Mouse (Mus musculus) left cerebral cortex, adult 18-20 months (tissue): ENCODE measurements around the gene Syt3. TPM values are rescaled to one million over a fixed set of nuclear protein-coding genes. Genes with fewer than 3 reads are reported as not detected.

ENCODE experiments used
- DNase-seq, 2 experiments: peaks; one replicate each; pipeline ENCODE4 v3.0.0; 2021 to 2022; ENCODE audit warnings: low spot score in 2 of 2, mixed read lengths in 1 of 2
- total RNA-seq, 2 experiments: library from RNA; stranded (reverse); gene quantifications; 2 replicates each; pipeline ENCODE4 v1.2.3; 2021

Gene Syt3
- total RNA-seq, 2 experiments from 2014 or later, result 56.6 to 66.2 TPM

DNA sequence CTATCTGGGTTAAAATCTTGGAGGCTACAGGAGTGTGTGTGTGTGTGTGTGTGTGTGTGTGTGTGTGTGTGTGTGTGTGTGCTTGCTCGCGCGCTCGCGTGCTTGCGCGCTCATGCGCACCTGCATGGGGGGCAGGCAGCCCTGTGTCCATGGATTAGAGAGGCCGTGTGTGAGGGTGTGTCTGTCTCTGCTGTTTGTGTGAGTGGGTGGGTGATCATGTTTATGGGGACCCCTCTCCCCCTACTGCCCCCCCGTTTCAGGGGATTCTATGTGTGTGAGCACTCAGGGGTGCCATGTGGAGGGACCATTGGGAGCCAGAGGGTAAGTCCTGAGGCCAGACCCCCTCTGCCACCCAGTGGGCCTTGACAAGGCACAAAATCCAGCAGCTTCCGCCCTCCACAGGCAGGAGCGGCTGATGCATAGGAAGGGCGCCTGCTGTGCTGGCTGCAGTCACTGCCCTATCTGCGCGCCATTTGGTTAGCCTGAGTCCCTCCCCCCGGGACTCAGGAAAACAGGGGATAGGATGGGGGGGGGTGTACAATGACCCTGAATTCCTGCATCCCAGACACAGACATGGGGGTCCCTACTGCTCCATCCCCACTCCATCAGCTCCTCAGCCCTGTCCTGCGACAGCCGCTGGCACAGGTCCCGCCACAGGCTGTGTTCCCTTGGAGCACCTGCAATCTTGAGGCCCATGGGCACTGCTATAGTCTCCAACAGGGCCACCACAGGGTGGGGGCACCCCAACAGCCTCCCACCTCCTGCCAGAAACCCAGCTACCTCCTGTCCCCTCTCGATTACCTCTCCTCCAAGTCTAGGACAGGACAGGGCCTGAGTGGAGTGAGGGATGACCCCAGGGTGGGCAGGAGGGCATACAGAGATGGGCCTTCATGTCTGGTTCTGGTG lies 59.6 kb downstream of the Syt3 start:
- no peak for DNase-seq

DNA sequence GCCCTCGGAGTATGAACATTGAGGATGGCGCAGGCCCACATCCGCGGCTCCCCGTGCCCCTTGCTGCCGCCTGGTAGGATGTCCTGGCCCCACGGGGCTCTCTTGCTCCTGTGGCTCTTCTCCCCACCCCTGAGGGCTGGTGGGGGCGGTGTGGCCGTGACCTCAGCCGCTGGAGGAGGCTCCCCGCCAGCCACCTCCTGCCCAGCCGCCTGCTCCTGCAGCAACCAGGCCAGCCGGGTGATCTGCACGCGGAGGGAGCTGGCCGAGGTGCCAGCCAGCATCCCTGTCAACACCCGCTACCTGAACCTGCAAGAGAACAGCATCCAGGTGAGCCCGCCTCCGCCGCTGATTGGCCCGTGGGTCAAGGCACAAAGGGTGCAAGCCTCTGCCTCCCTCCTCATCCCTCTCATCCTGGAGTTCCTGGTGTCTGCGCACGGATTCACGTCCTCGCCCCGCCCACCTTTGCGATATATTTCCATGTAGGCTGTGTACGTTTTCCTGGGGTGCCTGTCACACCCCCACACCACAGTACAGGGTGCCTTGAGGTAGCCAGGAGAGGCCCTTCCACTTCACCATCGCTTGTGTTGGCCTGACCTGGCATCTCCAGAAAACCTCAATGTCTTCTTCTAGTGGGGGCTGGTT lies 61.1 kb downstream of the Syt3 start:
- no peak for DNase-seq

DNA sequence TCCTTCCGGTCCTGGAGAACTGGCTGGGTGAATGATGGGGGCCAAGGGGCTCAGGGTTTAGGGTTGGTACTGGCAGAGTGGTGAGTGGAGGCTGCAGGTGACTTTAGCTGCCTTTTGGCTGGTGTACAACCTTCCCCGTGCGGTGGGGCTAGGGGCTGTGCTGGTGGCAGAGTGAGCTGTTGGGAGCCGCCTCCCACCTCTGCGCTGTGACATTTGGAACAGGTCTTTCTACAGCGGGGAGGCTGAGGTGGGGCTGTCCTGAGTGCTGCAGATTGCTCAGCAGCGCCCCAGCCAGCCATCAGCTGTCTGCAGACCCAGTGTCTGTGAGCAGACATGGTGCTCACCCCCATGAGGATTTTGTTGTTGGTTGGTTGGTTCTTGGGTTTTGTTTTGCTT lies 61.6 kb downstream of the Syt3 start:
- DNase-seq, result no peak

DNA sequence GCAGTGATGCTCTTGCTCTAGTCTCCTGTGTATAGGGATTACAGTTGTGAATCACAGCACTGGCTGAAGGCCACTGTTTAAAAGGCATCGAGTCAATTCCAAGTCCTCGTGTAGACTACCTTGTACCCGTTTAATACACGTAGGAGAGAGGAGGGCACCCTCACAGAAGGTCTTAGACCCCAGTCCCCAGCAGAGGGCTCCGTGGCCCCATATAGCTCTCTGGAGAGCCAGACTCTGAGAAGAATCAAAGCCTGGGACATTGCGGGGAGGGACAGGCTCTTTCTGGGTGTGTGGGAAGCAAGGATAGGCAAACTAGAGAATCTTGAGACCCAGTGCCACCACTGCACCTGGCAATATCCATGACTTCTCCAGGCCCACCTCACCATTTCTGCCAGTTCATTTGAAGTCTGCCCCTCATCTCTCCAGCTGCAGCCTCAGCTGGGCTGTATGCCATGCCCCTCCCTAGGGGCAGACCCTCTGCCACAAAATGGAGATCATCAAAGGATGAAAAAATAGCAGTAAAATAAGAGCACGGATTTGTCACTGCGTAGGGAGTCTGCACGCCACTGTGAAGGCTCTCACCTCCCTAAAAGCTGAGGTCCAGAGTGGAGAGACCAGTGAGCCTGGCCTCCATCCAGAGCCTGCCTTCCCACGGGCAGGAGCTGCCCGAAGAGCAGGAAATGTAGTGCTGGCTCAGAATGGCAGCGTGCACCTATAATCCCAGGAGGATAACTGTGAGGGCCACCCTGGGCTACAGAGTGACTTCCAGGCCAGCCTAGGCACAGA lies 62.4 kb downstream of the Syt3 start:
- DNase-seq, result no peak

Other genes with a start within 250 kb of the Syt3 start
- not detected for gene Klk1b16, start 247.3 kb upstream of the Syt3 start, total RNA-seq
- gene Klk1b24, start 195.9 kb upstream of the Syt3 start, total RNA-seq, result not detected
- gene Klk1b3, start 185.9 kb upstream of the Syt3 start, total RNA-seq, result not detected
- gene Klk1b4, start 176.7 kb upstream of the Syt3 start, total RNA-seq, result not detected
- gene Klk1b5, start 168.2 kb upstream of the Syt3 start, total RNA-seq, result not detected
- not detected for gene Klk1, start 158.7 kb upstream of the Syt3 start, total RNA-seq
- not detected for gene Gm36864, start 147.9 kb upstream of the Syt3 start, total RNA-seq
- 1 to 10 TPM; 1.1 to 1.2 TPM for gene 1700028J19Rik, start 137.4 kb upstream of the Syt3 start, total RNA-seq
- 10 to 100 TPM; 68.6 to 71.1 TPM for gene 2410002F23Rik, start 137.4 kb upstream of the Syt3 start, total RNA-seq
- gene Acp4, start 126.7 kb upstream of the Syt3 start, total RNA-seq, result not detected
- gene Gm15517, start 122.7 kb upstream of the Syt3 start, total RNA-seq, result not detected
- 1 to 10 TPM; 3.4 to 3.7 TPM for gene Clec11a, start 77.2 kb upstream of the Syt3 start, total RNA-seq
- gene Shank1, start 73.8 kb upstream of the Syt3 start, total RNA-seq, result 100 to 1,000 TPM; 519 to 589 TPM
- gene 1700008O03Rik, start 1.7 kb downstream of the Syt3 start, total RNA-seq, result 1 to 10 TPM in 1 of 2 experiments, under 1 TPM in 1; 0.98 to 2.7 TPM
- 100 to 1,000 TPM; 284 to 289 TPM for gene Lrrc4b, start 44.9 kb downstream of the Syt3 start, total RNA-seq
- gene Aspdh, start 81.3 kb downstream of the Syt3 start, total RNA-seq, result 1 to 10 TPM; 5.0 to 5.6 TPM
- 10 to 100 TPM; 76.7 to 77.9 TPM for gene Josd2, start 83.9 kb downstream of the Syt3 start, total RNA-seq
- 100 to 1,000 TPM; 206 to 210 TPM for gene Emc10, start 112.4 kb downstream of the Syt3 start, total RNA-seq
- 10 to 100 TPM; 15.1 to 15.5 TPM for gene Fam71e1, start 112.5 kb downstream of the Syt3 start, total RNA-seq
- under 1 TPM; 0.12 to 0.28 TPM for gene Mybpc2, start 140.6 kb downstream of the Syt3 start, total RNA-seq
- gene Spib, start 148.0 kb downstream of the Syt3 start, total RNA-seq, result under 1 TPM; 0.12 to 0.21 TPM
- 10 to 100 TPM in 1 of 2 experiments, 1 to 10 TPM in 1; 9.7 to 10.8 TPM for gene Pold1, start 164.7 kb downstream of the Syt3 start, total RNA-seq
- 10 to 100 TPM; 75.2 to 85.6 TPM for gene Nr1h2, start 169.8 kb downstream of the Syt3 start, total RNA-seq
- gene Napsa, start 188.3 kb downstream of the Syt3 start, total RNA-seq, result under 1 TPM in 1 of 2 experiments, not detected in 1; 0.37 TPM
- gene Kcnc3, start 206.6 kb downstream of the Syt3 start, total RNA-seq, result 100 to 1,000 TPM in 1 of 2 experiments, 10 to 100 TPM in 1; 94.5 to 111 TPM